Mouse (Mus musculus) central nervous system, embryonic 11.5 days (tissue): Measurements from ENCODE around the gene Gm6760. TPM values are rescaled to one million over a fixed set of nuclear protein-coding genes. Genes with fewer than 3 reads are reported as not detected.

Experiments
- polyA plus RNA-seq: library from polyadenylated mRNA; depleted of rRNA; stranded (reverse); fragments of >200 nt; gene quantifications from 2 replicates; pipeline ENCODE4 v1.2.3, GENCODE M21; 2012; rRNA removed

The Gm6760 gene
- not detected in 2 replicates for polyA plus RNA-seq

GRCm38 (mm10) chrX:64152098-64152497 lies at the start of gene Gm6760:
Gene Gm6760, minus strand, starts transcription at chrX:64152198.

GRCm38 (mm10) chrX:64173248-64173647 lies 21.2 kb upstream of the Gm6760 start, which contains the start of gene 3830417A13Rik:
Gene 3830417A13Rik, plus strand, starts transcription at chrX:64173548.

Other genes starting within 250 kb of the Gm6760 start
- 0.13 and 0.37 TPM in 2 replicates for gene 3830417A13Rik, start 21.4 kb upstream of the Gm6760 start, polyA plus RNA-seq
- gene Slitrk4, start 124.8 kb upstream of the Gm6760 start, polyA plus RNA-seq = 0.78 and 1.1 TPM in 2 replicates